Mouse (Mus musculus): ENCODE data around the gene Ctsd. TPM values are rescaled to one million over a fixed set of nuclear protein-coding genes. Genes with fewer than 3 reads are reported as not detected.

Gene Ctsd
- total RNA-seq, 2 experiments from 2014 or later, result 115 to 170 TPM

DNA sequence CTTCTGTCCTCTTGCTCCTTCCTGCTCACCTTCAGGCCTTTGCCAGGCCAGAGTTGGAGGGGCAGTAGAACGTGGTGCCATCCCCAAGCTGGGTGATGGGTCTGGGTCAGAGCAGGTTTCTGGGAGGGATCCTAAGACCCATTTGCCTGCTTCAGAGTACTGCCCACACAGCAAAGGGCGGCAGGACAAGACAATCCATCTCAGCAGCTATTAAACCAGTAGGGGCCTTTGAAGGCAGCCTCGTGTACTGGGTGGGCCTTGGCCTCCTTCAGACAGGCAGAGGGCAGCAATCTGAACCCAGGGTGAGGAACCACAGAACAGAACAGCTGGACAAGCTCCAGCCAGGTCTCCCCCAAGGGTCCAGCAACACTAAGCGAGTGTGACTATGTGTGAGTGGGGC, 11.7 kb downstream of the Ctsd start:
- ATAC-seq (replicated peaks; ENCODE audit: poor library complexity), result no peak

DNA sequence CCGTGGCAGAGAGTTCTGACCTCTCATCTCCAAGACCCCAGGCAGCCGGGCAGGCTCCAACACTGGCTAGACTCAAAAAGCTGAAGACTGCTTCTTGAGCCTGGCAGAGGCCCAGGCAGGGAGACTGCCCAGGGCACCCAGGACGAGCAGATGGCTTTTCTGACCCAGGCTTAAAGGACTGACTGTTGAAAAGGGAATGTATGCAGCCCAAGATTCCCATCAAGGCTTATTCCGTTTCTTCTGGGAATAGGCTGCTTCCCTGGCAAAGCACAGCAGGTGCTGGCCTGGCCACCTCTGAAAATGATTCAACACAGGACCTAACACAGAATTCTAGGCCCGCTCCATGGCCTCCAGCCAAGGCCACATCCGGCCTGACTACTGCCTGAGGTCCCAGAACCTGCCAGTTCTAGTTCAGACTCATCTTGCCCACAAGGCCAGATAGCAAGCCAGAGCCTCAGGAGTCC, 12.5 kb downstream of the Ctsd start:
- peak; percentile 13 for ATAC-seq (replicated peaks; ENCODE audit: poor library complexity)

DNA sequence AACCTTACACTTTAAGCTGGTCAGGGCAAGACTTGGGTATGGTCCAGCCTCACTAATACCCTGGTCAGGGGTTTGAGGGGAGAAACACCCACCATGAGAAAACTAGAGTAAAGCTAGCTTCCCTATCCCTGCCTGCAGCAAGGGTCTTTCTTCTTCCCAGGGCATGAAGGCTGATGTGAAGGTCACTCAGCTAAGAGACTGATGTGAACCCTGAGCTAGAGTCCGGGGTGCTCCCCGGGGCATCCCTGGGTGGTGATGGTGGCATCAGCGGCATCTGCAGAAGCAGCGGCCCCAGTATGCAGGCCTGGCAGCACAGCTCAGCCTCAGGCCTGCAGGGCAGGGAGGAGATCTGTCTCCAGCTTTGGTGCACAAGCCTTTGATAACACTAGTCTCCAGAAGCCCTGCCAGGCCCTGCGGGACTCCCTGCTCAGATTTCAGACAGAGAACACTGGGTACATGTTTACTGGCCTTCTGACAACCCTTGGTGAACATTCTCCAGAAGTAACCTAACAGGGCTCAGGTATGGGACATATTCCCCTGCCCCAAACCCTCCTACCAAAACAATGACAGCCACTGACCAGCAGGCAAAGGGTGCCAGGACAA, 13.3 kb downstream of the Ctsd start:
- ATAC-seq (replicated peaks; ENCODE audit: poor library complexity), result 0 out of 2 replicates have a peak, but pooled peaks have one; percentile 10

DNA sequence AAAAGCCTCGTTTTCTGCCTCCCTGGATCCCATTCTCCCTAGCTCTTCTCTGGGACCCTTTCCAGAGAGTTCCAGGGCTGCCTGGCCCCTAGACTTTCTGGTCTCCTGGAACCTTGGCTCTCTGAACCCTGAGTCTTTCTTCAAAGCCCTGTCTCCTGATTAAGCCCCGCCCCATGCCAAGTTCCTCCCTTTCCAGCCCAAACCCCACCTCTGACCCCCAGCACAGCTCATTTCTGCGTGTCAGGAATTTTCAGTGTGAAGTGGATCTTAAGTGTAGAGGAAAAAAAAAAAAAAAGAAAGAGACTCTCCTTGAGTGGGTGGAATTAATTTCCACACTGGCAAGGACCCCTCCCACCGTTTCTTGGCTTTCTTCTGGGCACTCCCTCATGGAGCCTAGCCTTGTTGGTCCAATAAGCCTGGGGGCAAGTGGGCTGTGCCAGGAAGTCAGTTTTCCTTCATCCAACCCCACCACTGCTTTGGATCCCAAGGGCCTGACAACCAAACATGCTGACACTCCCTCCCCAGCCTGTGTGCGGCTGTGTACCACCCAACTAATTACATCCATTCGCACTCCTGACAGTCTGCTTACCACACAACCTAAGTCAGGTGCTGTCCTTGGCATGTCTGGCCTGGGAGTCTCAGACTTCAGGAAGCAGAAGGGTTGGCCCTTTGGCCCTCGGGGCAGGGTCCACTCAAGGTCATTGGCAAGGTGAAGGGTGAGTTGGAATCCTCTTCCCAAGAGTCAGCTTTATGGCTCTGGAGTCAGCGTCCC, 14.0 kb downstream of the Ctsd start, which contains the start of gene Ifitm10:
TSS of gene Ifitm10 (minus strand) at position 113 of the 772 bp plus-strand sequence.
- no peak for ATAC-seq (replicated peaks; ENCODE audit: poor library complexity)

DNA sequence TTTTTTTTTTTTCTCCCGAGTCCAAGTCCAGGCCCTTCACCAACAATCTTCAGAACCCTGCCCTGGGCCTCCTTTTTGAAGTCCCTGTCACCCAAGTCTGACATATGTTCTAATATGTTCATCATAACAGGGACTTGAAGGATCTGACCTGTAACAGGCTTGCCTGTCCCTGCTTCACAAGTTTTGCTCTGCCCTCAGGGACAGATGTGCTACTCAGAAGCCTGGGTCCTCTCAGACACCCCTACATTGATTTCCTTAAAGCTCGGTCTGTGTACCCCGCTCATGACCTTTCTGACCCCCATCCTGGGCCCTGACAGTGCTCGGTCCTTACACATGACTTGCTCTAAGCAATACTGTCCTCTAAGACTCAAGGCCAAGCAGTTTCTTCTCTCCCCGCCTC, 14.8 kb downstream of the Ctsd start:
- ATAC-seq (replicated peaks; ENCODE audit: poor library complexity), result no peak

DNA sequence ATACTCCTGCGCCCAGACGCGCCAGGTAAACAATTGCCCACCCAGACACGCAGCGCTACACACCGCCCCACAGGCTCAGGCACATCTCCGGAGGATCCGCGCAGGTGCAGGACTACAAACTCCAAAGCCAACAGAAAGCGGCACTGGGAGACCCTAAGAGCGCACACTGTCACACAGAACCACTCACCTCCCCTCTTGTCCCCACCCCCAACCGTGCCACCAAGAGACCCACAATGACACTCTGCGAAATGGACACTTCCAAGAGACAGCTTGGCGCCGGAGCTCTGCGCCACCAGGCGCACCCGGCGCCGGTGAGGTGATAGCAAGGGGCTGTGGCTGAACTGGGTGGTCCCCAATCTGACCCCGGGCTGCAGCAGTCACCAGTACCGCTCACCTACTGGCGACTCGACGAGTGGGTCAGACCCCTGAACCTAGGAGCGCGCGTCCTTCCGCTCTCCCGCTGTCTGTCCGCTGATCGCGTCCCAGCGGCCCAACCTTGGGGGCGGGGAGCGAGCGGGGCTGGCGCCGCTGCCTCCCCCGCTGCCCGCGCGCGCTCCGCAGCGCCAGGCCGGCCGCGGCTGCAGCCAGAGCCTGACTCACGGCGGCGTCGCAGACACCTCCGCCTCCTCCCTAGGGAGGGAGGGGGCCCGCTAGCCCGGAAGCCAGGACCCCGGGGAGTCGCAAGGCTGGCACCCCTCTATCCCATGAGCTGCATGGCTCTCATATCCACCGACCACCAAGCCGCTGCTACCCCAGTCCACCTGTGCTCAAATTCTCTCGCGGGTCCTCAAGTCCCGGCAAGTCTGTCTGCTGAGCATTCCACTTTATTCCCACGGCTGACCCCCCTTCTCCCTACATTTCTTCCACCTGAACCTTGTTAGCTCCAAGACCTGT, 15.8 kb downstream of the Ctsd start:
- ATAC-seq (replicated peaks; ENCODE audit: poor library complexity), result peak; percentile 22; the same call in 1 of the 2 replicates

DNA sequence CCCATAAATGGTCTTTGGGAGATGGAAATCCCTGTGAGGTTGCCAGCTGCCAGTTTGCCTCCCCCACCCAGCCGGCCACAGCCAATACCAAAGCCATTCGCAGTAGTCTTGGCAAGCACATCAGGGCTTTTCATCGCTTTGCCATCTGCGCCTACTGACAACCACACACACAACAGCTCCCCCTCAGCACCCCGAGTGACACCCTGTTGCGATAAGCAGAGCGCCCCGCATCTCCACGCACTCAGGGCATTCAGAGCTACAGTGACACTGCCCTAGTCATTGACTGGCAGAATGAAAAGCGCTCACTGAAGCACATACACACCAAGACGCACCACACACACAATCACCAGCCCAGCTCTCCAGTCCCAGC, 16.5 kb downstream of the Ctsd start:
- ATAC-seq (replicated peaks; ENCODE audit: poor library complexity), result peak; percentile 36

DNA sequence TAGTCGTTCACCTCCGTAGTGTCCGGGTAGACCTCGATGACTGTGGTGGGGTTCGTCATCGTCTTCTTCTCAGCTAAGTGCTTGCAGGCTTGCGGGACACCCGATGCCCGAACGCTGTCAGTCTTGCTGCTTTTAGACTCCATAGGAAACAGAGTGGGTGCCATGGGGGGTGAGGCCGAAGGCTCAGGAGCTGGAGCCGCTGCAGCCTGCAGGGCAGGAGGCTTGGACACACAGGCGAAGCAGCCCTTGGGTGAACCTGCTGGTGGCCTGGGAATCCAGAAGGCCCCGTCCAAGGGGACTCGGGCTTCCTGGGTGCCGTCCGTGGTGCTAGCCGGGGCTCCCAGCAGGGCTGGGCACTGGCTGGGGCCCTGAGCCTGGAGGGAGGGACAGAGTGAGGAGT, 16.9 kb downstream of the Ctsd start:
- peak; percentile 2; the same call in 1 of the 2 replicates for ATAC-seq (replicated peaks; ENCODE audit: poor library complexity)

DNA sequence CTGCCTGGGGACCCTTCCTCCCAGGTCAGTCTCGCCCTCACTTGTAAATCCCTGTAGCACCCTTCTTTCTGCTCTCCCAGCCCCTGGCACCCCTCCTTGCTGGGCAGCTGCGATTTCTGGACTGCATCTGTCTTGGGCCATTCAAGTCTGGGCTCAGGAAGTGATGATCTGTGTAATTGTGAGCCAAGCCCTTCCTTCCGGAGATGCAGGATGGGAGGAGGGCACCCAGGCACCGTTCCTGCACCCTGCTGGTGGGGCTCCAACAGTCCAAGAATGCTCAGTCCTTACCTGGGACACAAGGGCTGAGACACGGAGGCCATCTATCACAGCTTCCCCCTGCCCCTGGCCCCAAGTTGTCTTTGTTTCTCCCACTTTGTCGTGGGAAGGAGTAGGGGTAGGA, 18.0 kb downstream of the Ctsd start:
- no peak for ATAC-seq (replicated peaks; ENCODE audit: poor library complexity)

DNA sequence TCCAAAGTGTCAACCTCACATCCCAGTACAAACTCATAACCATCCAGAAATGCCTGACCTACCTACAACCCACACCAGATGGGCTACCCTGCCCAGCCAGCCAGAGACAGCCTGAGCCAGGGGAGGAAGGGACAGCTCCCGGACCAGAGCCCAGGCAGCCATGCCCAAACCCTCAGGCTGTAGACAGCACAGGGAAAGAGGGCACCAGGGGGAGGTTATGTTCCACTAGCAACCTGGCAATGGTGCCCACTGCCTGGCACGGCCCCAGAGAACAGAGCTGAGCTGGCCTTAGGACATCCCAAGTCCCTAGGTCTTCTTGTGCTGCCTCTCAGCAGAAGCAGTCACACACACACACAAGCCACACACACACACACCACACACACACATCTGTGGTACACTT, 19.0 kb downstream of the Ctsd start:
- no peak for ATAC-seq (replicated peaks; ENCODE audit: poor library complexity)

DNA sequence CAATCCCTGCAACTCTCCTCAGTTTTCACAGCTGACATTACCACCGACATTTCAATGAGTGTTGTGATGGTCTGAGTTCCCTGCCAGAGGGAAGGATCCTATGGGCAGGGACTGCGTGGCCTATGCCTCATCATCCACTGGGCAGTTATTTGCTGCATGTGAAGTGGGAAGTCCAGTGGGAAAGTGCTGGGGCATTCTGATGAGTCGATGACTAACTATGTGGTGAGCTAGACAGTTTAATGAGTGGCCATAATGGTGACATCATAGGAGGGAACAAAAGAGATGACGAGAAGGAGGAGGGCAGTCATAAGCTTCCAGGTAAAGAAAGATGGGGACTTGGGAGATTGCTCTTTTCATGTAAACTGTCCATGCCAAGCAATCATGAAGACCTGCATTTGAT, 24.7 kb downstream of the Ctsd start:
- ATAC-seq (replicated peaks; ENCODE audit: poor library complexity), result no peak

DNA sequence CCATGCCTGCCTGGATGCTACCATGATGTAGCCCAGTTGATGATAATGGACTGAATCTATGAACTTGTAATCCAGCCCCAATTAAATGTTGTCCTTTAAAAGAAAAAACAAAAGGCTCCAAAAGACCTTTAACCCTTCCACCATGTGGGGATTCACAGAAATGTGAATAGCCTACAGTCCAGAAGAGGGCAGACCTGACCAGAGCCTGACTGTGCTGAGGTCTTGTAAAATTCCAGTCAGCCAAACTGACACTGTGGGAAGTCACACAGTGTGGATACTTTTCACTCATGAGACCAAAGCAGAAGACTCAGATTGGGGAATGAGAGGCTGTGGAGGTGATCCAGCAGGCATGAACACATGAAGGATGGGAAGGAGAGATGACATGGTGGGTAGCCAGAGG, 27.1 kb downstream of the Ctsd start:
- peak; percentile 45; the same call in 1 of the 2 replicates for ATAC-seq (replicated peaks; ENCODE audit: poor library complexity)

DNA sequence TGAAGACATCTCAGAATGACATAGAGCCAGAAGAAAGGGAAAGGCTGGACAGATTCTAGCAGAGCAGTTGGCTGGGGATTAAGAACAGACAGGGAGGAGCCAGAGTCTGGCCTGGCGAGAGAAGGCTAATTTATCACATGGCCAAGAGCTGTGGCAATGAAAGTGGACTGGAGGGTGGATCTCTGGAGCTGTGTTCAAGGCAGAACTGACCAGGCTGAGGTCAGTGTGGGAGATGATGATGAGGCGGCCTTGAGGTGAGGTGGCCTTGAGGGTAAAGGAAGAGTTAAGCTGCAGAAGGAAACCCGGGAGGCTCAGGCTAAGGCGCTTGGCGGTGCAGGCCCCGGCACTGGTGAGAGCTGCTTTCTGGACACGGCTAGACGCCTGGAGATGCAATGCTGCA, 28.7 kb downstream of the Ctsd start:
- no peak for ATAC-seq (replicated peaks; ENCODE audit: poor library complexity)

DNA sequence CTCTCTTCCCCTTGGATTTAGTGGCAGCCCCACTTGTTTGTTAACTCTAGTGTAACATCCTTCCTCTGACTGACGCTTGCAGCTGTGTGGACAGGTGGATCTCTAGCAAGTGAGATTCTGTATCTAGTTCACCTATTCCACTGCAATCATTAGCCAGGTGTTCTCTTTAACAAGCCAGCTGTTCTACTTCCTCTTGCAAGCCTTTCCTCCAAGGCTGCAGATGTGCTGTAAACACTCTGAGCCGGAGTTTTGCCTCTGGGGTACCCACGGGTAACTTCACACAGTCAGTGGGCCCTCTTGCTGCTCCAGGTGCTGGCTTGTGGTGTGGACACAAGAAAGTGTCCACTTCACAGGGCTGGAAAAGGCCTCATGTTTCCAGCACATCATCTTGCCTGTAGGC, 30.3 kb downstream of the Ctsd start:
- no peak for ATAC-seq (replicated peaks; ENCODE audit: poor library complexity)

DNA sequence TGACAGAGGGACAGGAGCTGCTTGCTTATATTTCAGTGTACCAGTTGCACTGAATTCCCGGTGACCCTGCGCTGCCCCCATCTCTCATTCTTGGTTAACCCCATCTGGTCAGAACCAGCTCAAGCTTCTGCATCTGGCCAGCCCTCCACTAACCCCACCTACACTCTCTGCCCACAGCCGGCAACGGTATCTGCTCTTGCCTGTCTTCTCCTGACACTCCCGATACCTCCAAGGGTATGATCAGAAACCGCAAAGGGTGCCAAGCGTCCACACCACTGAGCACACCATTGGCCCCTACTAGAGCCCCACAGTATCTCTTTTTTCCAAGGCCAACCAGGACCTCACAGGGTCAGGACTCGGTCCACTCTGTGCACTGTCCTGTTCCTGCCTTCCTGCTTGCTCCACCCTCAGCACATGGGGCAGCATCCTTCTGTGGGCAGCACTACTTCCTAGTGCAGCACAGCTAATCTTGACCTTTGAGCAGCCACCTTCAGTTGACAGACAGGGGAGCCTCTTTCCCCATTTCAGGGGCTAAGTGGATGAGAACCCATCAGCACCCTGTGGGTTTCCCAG, 33.1 kb downstream of the Ctsd start:
- peak; percentile 52 for ATAC-seq (replicated peaks; ENCODE audit: poor library complexity)

DNA sequence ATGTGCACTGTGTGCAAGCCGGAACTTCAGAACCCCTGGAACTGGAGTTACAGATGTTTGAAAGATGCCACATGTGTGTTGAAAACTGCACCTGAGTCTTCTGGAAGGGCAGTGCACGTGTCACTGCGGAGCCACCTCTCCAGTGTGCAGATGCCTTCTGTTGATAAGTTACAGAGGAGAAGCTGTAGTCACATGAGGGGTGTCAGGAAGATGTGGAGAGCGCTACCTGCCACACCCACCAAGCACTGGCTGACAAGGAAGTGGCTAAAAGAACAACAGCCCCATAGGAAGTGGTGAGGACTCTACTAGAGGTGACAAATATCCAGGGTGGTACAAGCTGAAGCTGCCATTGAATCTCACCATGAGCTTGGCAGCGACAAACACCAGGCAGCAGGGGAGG, 34.0 kb downstream of the Ctsd start:
- peak; percentile 69 for ATAC-seq (replicated peaks; ENCODE audit: poor library complexity)

DNA sequence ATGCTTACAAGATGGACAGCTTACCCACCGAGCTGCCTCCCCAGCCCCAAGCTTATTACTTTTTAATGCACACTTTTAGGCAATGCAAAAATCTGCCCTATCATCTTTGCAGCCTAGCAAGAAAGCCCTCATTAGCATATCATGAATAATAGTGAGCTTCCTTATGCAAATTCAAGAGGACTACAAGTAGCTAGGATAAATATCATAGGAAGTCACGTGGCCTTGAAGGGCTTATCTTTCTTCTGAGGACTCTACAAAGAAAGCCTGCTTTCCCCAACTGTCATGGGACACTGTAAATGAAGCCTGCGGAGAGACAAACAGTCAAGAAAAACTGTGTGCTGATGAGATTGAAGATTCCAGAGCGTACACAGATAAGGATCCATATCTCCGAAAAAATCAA, 36.3 kb downstream of the Ctsd start:
- ATAC-seq (replicated peaks; ENCODE audit: poor library complexity), result peak; percentile 58

DNA sequence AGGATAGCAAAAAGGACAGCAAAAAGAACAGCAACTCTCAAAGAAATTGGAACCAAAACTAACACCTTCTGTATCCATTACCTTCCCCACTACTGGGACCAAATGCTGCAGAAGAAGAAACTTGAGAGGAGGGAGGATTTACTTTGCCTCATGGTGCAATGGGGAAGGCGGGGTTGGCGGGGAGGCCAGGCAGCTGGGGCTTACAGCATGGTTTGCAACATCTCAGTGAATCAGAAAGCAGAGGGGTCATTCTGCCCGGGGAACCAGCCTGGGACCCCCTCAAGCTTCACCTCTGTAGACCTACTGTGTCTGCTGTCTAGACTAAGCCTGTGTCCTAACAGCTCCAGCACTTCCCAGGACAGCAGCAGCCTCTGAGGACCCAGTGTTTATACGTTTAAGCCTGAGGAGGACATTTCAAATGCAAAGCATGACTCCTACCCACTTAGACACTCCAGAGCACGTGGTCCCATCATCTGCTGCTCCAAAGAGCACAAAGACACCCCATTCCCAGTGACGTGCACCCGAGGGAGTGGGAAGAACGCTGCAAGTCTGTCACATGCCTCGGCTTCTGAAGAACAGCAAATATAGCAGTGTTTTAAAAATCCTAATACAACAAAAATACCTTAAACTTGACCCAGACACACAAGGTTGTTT, 38.4 kb downstream of the Ctsd start:
- ATAC-seq (replicated peaks; ENCODE audit: poor library complexity), result peak; percentile 21; the same call in 1 of the 2 replicates

DNA sequence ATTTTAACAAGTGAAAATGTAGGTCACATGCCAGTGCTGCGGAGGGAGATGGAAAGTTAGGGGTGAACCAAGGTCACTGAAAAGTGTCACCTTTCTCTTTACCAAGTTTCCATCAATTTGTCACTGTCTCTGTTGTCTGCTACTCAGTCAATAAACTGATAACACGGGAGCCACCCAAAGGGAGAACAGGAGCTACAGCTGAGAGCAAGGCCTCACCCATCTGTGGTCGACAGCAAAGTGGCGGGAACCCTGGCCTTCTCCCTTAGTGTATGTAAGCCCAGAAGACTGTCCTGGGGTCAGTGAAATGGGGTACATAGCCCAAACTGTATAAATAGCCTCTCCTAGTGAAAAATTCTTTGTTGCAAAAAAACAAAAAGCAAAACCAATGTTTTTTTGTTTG, 40.3 kb downstream of the Ctsd start:
- peak; percentile 29 for ATAC-seq (replicated peaks; ENCODE audit: poor library complexity)

DNA sequence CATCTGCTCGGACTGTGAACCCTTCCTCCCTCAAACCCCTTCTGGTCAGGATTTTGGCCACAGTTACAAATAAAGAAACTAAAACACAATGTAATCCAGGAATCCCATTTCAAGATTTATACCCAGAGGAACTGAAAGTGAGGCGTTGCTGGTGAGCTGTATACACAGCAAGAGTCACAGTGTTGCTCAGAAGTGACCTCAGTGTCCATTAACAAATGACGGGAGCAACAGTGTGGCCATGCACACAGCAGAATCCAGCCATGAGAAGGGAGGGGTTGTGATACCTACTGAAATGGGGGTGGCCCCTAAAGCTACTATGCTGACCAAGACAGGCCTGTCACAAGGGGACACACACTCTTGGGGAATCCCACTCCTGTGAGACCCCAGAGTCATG, 45.6 kb downstream of the Ctsd start:
- ATAC-seq (replicated peaks; ENCODE audit: poor library complexity), result peak; percentile 33
